Mouse (Mus musculus) testis, postnatal 14 days (tissue): ENCODE measurements at regions not wholly inside any gene's neighbourhood (a gene's known extent, or its start where the extent isn't known, plus 50 kb on each side); places are given as distances from the start of the nearest gene placed in this dataset.

ENCODE experiments used
- DNase-seq: peaks from one replicate; pipeline ENCODE4 v3.0.0; 2021; ENCODE audit warnings: low spot score

DNA sequence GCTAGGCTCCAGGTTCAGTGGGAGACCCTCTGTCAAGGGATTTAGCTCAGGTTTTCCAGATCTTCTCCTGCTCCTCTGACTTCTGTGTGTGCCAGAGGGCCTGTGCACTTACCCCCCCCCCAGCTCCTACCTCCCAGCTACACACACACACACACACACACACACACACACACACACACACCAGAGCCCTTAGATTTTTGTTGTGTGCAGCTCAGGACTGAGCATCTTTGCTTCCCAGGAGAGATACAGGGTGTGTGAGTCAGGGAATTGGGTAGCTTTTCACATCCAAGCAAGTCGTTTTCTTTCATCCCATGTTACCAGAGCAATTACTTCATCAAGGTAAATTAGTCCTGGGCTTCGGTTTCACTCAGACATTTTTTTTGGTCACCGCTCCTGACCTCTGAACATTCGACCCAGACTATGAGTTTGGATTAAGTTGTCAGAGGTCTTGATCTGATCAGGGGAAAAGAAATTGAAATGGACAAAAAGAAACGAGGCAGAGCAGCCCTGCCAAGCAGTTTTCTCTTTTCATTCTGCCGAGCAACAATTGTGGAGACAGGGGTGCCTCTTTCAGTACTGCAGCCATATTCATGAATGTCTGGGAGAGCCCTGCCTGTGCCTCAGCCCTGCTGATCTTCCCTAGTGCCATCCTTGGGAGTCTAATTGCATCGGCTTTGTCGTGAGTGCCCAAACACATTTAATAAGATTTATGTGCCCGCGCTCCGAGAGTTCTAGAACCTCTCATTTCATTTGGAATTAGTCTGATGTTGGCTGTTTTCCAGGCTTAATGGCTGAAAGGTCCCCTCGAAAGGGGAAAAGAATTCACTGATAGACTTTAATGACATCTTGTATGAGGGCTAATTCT is 241.3 kb downstream of the 1500009L16Rik start:
- DNase-seq, result no peak

DNA sequence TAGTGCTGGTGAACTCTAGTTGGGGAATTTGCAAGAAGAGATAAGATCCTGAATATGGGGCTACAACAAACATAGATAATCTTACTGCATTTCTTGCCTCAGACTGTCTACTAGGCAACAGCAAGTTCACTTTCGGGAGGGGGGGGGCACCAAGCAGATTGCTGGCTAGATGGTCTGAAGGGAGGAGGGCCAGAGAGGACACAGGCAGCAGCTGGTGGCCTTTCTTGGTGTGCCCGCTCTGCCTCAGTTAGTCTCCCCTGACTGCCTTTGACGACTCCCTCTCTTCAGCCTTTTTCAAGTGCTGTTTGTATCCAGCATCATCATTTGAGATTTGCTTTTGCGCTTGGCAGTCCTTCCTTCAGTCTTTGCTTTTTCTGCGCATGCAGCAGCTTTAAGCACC is 242.2 kb downstream of the 1500009L16Rik start:
- DNase-seq, result no peak

- no peak for DNase-seq
These were observed 247.8 kb downstream of the 1500009L16Rik start for GRCm38 (mm10) chr10:83970501-83970900.

- no peak for DNase-seq
These were observed 251.9 kb downstream of the 1500009L16Rik start for GRCm38 (mm10) chr10:83974548-83974947.

GRCm38 (mm10) chr10:83976548-83976947 is 253.9 kb downstream of the 1500009L16Rik start:
- no peak for DNase-seq

DNA sequence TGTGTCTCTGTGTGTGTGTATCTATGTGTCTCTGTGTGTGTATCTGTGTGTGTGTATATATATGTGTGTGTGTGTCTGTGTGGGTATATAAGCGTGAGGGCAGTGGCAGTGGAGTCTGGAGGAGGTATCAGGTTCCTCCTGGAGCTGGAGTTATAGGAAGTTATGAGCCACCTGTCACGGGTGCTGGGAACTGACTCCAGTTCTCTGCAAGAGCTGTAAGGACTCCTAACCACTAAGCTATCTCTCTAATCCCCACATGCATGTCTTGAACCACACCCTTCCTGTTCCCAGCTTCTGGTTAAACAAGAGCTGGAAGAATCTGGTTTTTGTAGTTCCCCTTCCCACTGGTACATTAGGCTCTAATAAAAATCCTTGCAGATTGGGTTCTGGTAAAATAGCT is 257.3 kb downstream of the 1500009L16Rik start:
- no peak for DNase-seq

- DNase-seq, result no peak
These were observed 262.2 kb downstream of the 1500009L16Rik start for GRCm38 (mm10) chr10:83984697-83985415.

DNA sequence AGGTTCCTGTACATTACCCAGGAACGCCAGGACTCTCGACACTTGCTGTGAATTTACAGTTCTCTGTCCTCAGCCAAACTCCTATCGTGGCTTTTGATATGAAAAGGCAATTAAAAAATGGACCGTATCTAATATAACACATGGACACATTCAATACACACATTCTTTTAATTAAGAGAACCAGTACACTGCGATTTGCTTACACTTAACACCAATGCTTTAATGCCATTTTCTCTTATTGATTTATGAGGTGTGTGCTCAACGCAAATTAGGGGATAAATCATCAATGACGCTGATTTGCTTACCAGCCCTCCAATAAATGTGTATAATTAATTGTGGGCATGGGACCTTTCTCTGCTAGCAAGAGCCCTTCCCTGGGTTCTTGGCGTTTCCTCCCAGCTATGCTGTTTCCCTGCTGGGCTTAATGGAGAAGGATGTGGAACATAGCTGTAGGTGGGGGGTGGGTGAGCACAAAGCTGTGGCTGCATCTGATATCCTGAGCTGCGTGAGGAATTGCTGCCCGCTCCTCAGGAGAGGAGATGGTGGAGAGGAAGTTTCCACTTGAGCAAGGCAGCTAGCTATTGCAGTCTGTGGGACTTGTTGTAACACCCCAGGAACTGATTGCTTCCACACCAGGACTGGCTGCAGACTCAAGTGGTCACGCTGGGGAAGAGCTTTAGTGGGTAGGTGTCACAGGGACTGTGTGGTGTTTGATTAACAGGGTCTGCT is 270.1 kb downstream of the 1500009L16Rik start:
- no peak for DNase-seq

DNA sequence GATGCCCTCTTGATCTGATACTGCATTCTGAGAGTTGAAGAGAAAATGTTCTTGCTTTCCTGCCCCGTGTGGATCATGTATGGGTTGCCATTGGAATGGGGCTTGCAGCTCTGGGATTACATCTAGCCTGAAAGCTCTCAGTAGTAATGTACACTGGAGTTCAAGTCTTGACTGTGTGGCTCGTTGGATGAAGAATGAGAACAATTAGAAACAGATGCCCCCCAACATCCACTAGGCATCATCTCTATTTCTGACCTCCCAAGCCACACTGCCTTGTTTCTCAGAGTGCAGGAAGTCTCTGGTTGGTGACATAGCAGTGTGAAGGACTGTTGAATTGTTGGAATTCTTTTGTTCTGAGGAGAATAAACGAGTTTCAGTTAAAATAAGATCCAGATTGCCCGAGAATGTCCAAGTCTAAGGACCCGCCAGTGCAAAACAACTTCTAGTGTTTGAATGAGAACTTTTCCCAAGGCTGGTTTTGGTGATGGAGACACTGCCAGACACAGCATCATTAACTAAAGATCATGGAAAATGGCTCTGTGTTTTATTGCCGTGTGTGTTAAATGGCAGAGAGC is 272.4 kb downstream of the 1500009L16Rik start:
- DNase-seq, result no peak

DNA sequence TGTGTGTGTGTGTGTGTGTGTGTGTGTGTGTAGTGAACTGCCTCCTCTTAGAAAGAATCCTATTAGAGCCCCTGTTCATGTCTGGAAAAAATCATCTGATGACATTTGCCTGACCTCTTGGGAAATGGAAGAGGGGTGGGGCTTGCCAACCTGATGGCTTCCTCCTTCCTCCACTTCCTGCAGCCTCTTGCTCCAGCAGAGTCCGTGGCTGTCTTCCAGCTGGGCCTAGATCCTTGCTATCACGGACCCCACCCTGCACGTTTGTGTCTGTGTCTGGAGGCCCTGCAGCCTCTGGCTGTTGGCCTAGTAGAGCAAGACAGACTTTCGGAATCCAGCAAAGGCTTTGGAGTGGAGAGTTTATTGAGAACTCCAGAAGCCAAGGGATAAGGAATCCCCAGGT is 273.2 kb downstream of the 1500009L16Rik start:
- peak; percentile 42 for DNase-seq

DNA sequence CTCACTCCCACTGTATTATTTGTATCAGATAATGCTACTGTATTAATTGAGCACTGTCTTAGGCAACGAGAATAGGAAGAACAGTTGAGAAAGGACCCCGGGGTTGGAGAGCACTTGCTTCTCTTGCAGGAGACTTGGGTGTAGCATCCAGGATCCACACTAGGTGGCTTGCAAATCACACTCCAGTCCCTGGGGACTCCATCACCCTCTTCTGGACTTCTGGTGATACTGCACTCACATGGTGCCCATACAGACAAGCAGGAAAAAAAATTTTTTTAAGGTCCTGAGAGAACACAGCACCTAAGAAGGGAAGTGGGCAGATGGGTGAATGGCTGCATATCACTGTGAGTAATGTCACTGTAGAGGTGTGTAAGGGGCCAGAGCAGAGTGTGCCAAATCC is 273.8 kb downstream of the 1500009L16Rik start:
- DNase-seq, result no peak

DNA sequence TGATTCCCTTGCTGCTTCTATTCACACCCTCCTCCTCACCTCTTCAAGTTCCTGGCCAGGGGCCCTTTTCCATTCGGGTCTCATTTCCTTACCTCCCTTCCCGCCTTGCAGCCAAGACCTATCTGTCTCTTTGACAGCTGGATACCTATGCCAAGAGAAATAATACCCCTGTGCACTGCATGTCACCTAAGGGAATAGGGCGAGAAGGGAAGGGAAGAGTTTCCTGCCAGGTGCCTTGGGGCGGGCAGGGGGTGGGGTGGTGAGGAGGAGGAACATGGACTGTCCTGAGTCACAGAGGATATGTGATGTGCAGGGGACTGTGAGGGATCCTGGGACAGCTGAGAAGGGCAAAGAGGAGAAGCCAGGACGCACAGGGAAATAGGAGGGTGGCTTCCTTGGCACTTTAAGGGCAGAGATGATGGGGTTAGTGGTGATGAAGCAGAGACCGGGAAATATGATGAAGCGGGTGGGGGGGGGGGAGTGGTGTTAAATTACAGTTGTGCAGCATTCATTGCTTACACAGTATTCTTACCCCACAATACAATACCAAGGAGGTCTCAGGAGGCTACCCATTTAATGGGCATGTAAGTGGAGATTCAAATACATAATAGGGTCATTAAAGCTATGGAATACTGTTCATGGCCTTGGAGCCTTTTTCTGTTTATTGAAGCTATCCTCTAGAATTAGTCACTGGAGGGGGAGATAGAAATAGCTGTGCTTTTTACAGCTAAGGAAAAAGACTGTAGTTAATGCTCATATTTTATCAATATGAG is 278.0 kb downstream of the 1500009L16Rik start:
- no peak for DNase-seq

DNA sequence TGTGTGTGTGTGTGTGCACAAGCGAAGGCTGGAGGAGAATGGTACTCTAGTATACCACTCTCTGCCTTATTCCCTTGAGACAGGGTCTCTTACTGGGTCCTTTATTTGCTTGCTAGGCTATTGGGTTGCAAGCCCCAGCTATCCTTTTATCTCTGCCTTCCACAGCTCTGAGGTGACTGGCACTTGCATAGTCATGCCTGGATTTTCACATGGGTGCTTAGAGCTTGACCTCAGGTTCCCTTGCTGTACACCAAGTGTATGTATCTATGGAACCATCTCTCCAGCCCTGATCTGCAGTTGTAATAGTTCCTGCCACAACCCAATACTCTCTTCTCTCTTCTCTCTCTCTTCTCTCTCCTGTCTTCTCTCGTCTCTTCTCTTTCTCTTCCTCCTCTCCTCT is 280.1 kb downstream of the 1500009L16Rik start:
- DNase-seq, result no peak

DNA sequence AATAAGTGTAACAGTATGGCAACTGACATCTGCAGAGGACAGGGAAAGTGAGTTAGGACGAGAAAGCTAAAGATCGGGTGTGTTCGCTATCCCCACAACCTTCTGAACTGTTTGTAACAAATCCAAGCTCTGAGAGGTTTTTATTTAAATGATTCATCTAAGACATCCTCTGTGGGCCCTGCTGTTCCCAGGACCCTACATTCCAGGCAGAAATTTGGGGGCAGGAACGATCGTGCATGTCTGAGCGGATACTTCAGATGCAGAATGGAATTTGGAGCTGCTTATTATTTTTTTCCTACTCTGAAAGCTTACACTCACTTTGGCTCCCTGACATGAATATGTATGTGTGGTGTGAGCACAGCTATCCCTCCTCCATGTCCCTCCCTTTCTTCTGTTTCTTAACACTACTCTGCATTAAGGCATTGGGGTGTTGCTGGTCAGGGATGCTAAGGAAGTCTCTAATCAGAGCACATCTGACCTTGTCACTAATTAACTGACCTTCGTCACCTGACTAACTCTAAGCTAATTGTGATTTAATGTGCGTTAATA is 281.0 kb downstream of the 1500009L16Rik start:
- no peak for DNase-seq

DNA sequence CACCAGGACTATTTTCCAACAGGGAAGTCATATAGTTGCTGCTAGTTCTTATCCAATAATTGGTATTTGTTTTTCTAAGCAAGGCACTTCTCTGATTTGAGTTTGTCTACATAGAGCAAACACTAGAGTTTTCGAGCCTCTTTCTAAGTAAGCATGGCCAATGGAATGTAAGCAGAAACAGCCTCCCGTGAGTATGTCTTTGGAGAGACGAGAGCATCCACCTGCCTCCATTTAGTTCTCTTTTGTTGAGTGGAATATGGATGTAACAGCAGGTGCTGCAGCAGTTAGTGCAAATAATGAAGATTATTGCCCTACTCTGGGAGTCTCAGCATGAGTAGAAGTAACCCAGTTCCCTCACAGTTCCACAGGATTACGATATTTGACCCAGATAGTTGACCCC is 286.3 kb downstream of the 1500009L16Rik start:
- DNase-seq, result no peak

DNA sequence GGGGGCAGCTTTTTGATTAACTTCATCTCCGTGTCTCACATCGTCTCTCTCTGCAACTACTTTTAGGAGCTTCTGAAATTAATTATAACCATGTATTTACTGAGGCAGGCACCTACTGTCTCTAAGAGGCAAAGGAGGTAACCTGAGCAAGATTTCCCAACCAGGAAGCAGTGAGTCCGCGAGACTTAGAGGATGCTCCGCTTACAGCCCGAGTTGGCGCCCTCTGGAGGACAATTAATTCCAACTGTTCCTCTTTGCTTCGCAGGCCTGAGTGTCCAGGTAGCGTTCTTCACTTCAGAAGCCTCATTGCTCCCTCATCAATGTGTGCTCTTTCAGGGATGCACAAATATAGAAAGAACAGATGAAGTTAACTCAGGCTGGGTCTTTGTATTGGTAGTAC is 296.7 kb downstream of the 1500009L16Rik start:
- DNase-seq, result peak; percentile 52

DNA sequence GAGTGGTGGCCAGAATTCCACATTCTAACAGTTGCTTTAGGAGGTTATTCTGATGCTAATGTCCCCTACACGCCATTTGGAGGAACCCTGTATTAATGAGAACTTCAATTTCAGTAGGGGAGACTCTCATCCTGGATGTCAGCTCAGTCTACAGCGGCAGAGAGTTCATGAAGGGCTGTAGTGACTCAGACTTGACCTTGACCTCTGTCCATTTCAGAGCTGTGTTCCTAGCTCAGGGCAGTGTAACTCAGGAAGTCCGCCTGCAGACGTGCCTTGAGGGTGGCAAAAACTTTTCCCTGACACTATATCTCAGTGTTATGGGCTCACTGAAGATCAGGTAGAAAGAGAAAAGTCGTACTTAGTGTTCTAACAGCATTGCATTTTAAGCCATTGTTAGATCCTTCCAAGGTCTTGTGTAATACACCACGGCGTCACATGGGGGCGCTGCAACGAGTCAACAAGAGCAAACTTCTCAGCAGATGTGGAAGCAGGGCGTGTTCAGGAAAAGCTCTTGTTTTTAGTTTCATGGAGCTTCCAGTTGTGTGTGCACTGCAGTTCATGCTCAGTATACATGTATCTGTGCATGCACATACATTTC is 297.5 kb downstream of the 1500009L16Rik start:
- peak; percentile 39 for DNase-seq

GRCm38 (mm10) chr10:84021167-84022120 is 298.8 kb downstream of the 1500009L16Rik start:
- DNase-seq, result no peak

DNA sequence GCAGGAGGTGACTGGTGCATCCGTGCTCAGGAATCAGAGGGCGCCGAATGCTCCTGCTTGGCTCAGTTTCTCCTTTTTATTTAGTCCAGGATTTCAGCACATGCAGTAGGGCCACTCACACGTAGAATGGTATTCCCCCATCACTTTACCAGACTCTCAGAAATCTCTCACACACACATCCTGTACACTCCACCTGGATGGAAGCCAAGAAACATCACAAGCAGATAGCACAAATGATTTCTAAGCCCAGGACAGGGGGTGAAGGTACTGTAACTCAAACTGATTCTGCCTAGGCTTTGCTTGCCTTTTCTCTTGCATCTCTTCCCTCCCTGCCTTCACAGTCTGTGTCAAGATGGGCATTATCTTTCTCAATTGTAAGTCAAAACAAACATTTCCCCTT is 301.6 kb downstream of the 1500009L16Rik start:
- DNase-seq, result no peak

GRCm38 (mm10) chr10:84024901-84025300 is 302.2 kb downstream of the 1500009L16Rik start:
- DNase-seq, result no peak
